Mouse (Mus musculus) embryo, embryonic 9.5 days (tissue): ENCODE measurements around the gene Epn2.
A peak's percentile ranks its signal among the peaks of the same experiment; 100 is the strongest.

Experiments
- DNase-seq: peaks from one replicate; pipeline ENCODE4 v3.0.0-alpha.2; 2017; ENCODE audit errors: extremely low spot score

The Epn2 gene

DNA sequence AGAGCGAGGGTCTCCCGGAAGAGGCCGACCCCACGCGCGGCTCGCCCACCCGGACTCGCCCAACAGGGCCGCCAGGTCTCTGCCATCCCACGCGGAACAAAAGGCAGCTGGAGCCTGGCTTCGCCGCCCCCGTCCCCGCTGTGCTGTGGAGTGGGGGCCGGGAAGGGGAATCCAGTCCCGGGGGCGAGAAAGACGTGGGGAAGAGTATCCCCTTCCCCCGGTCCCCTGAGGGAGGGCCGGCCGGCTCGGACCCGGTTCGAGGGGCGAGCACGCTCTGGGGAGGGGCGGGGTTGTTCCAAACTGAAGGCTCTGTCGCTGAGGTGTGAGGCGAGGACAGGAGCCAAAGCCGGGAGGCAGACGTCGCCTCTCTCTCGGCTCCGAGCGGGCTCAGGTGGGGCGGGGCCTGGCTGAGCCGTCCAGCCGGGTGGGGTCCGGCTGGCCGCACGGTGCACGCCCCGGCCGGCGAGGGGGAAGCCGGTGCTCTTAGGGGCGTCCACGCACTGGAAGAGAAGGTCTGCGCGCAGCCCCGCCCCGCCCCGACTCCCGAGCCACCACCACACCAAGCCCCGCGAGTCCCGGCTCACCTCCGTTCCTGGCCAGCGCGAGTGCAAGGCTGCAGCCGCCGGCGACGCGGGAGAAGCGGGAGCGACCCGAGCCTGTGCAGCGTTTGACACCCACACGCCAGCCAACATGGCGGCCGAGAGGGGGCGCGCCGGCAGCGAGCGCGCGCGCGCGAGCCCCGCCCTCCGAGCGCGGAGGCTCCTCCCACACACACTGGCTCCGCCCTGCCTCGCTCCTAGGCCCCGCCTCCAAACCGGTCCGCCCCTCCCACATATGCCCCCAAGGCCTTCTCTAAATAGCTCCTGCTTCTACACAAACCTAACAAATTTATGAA is at the start of gene Epn2:
Gene Epn2 (minus strand): TSS at position 705 of the 895 bp plus-strand sequence.
- peak; percentile 89 for DNase-seq

DNA sequence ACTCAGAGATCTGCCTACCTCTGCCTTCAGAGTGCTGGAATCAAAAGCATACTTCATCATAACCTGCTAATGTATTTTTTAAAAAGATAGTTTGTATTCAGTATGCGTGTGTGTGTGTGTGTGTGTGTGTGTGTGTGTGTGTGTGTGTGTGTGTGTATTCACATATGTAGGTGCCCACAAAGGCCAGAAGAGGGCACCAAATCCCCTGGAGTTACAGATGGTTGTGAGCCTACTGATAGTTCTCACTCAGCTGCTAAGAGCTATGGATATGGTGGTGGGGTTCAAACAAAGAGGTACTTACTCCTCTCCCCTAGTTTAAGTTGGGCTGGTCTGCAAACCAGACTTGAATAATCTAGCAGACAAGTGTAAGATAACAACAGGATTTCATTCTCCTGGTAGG is 47.0 kb upstream of the Epn2 start:
- DNase-seq, result no peak

DNA sequence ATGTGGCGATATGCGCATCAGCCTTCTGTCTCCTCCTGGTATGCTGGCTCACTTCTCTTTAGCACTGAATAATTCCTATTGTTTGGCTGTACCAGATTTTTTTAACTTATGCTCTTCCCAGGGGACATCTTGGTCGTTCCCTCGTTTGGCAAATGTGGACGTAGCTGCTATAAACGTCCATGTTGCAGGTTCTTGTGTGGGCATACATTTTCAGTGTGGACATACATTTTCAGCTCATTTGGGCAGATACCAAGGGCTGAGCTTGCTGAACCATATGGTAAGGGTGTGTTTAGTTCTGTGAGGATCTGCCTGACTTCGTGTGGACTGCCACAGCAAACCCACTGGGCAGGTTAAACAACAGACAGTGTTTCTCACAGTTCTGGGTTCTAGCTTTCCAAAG is 45.6 kb upstream of the Epn2 start:
- no peak for DNase-seq

DNA sequence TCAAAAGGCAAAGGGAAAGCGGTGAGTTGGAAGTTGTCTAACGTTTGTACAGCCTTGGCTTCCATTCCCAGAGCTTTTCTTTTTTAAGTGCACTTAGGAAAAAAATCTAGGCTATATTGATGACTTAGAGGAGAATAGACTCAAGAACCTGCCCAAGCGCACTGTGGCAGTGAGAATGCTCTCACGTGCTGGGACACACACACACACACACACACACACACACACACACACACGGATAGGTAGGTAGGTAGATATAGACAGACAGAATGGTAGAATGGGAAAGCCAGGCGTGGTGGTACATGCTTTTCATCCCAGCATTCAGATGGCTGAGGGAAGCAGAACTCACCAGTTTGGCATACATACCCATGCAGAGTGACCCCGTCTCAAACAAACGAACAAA is 41.3 kb upstream of the Epn2 start:
- no peak for DNase-seq

DNA sequence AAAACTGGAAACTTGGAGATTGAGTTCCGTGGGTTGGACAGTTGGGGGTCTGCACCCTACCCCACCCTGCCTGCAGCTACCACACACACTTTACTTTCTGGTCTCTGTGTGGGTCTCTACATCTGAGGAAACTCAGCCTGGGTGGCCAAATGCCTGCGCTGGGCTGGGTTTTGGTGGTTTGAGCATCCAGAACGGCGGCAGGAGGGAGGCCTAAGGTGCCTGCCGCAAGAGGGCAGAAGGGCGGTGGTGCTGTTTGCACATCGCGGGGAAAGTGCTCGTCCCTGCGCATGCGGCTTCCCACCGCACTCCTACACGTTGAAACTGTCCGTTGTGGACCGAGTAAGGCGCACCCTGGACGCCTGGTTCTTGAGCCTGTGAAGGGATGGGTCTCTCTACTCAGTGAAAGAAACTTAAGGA is 40.8 kb upstream of the Epn2 start:
- DNase-seq, result peak; percentile 78

DNA sequence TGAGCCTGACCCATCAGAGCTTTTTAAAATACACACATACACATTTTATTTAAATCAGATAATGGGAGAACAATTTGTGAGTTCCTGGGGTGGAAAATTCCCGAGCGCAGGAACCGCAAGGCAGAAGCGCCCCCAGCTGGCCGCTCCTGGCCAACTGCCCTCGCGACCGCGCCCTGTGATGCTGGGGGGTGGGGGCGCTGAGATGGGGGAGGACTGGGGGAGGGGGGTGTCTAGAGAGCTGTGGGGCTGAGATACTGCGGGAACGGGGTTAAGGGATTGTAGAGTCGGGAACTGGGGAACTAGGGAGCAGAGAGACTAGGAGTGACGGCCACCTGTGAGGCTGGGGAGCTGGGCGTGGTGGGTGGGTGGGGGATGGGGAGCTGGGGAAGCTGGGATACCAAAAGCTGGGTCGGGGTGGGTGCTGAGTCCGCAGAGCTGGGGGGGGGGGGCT is 40.3 kb upstream of the Epn2 start:
- DNase-seq, result peak; percentile 77

DNA sequence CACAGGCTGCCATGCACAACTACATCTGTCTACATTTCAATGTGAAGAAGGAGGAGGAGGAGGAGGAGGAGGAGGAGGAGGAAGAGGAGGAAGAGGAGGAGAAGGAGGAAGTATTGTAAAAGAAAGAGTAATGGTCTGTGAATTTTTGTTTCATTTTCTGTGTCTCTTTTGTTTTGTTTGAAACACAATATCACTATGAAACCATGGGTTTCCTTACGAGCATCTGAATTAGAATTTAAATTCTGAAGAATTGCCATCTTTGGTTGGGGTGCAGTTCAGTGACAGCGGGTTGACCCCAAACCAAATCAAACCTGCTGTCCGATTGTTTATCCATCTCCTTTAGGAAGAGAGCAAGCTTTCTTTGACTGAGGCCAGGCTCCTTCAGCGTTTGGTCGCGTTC is 39.9 kb upstream of the Epn2 start:
- no peak for DNase-seq

DNA sequence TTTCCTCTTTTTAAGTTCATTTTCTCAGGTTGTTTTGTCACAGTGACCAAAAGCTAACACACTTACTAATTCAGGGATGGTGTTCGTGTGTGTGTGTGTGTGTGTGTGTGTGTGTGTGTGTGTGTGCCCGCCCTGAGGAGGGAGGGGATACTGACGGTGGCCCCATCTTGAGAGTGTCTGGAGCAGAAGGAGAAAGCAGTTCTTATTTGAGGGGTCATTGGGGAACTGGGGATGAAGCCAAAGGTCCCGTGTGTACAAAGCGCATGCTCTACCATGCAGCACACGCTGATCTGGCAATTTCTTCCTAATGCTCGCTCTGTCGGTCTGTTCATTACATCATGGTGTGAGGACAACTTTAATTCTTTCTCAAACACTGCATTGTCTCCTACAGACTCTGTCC is 39.1 kb upstream of the Epn2 start:
- DNase-seq, result no peak

DNA sequence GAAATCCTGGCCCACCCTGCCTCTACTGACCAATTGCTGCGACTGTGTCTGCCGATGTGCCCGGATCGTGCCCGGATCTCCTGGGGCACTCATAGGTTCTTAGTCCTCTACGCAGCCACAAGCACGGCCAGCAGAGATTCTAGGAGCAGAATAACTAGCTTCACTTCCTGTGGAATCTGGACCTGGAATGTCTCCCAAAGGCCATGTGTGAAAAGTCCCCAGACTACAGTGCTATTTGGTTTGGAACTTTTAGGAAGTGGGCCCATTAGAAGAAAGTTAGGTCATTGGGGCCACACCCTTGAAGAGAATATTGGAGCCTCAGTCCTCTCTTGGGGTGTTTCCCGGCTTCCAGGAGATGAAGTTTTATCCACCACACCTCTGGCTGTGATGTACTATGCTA is 38.6 kb upstream of the Epn2 start:
- no peak for DNase-seq

DNA sequence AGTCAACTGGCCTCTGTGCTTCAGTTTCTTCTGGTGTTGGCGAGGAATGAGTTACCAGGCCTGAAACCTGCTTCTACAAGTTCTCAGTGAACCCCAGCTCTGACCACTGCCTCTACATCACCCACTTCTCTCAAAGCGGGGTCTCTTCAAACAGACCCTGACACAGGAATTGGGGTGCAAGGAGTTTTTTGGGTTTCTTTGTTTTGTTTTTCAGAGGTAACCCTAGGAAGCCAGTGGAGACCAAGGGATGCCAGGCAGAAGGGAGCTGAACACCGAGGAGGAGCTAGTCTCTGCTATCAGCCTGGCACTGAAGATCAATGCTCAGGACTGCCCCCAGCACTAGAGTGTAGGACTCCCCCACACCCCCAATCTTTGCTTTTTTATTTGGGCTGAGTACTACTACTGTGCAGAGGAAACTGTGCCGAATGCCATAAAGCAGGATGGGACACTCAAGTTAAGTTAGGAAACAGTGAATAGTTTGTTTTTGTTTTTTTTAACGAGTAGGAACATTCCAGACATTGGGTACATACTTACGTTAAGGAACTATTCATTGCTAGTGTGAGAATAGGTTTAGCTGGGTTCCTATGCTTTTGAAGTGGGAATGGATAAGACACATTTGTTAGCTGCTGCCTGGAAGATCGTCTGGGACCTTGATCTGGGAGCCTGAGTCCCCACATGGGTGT is 37.9 kb upstream of the Epn2 start:
- DNase-seq, result no peak

DNA sequence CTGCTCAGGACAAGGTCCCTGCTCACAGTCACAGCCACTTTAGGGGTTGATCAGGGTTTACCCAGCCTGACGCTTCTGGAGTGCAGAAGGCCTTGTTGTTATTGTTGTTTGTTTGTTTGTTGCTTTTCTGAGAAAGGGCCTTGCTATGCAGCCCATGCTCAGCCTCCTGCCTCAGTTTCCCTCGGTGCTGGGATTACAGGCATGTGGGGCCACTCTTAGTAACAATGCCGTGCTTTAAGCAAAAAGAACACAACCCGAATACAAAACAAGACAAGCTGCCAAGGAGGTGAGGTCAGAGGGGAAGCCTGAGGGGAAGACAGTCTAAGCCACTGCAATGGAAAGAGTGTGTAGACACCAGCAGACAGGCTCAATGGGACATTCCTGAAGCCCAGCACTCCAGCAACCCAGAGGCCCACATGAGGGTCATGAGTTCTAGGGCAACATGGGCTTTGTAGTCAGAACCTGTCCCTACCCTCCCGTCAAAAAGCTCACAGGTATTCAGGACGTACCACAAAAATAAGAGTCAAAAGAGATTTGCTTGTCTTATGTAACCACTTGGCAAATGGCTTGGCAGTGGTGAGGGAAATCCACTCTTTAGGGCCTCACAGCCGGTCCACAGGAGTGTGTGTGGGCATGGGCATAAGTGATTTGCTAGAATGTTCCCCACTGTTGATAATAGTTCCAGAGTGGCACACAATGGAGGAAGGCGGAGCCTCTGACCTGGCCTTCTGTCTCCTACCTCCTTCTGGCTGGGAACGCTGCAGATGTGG is 37.2 kb upstream of the Epn2 start:
- no peak for DNase-seq

DNA sequence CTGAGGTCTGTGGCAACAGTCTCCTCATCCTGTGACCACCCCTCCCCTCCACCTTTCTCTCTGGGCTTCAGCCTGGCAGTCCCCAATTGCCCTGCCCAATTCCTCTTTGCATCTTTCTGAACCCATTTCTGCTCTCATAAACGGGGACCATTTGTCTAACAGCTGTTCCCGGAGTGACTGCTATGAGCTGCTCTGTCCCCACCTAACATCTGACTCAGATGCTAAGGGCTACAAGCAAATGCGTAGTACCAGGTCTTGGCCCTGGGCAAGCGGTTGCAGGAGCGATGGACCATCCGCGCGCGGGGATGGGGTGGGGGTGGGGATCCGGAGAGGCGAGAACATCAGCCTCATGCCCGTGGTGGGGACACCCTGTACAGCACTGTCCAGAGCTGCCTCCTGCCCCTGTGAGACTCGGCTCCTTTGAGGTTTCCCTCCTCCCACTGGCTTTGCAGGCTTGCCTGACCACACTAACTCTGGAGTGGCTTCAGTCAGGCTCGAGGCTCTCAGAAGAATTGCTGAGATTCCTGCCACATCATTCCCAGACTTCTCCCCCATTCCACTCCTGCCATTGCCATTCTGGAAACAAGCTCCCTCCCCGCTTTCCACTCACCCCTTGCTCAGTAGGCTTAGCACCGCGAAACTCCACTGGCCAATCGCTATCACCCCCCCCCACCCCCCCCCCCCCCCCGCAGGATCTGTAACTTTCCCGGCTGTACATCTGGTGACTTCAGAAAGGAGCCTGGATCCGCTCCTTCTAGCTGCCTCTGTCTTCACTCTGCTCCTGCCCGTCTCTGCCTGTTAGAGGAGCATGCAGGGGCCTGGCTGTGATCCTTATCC is 36.4 kb upstream of the Epn2 start:
- peak; percentile 59 for DNase-seq

DNA sequence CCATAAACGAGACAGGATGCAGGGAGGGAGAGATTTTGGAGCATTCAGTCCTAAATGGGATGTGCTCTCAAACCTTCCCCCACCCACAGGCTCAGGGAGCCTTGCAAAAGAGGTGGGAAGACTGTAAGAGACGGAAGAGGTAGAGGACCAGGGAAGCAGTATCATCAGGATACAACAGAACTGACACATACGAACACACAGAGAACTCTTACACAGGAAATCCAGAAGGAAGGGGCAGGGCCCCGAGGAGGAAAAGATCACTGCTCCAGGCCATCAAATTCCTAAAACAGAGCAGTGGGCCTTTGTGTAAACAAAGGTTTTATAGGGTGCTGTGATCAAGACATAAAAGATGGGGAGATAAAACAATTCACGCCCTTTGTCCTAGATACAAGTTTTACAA is 34.9 kb upstream of the Epn2 start:
- DNase-seq, result no peak

DNA sequence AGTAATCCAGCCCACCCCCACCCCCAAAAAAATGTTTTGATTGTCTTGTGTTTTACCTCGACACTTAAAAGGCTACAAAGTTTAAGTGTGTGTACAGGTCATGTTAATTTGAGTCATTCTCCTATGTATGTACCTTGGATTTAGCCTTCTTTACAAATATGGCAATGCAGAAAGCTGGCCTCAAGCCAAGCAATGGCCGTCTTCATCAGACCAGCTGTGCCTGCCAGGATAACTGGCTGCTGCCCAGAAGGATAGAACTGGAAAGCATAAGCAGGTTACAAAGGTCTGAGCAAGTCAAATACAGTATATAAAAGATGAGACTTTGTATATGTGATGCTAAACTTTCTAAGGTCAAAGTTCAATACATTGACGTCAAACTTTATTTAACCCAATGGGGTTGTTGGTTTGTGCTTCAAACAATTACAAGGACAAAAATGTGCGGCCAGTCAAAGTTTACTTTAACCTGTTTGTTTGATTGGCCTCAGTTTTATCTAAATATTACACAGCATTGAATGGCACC is 32.7 kb upstream of the Epn2 start:
- DNase-seq, result no peak

DNA sequence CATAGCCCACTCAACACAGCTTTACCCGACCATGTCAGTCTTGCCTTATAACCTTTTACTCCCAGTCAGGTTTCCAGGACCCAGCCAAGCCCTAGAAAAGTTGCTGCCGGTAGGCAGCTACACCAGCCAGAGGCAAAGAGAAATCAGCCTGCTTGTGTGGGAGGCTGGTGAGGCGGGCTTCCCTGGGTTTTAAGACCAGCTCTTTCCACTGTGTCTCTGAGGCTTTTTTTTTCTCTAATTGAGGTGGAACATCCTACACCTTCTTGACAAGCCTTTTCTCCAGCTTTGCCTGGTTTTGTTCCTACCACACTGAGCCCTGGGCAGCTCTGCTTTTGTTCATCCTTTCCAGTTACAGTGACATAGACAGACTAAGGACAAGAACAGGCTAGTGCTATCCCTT is 31.7 kb upstream of the Epn2 start:
- DNase-seq, result no peak

DNA sequence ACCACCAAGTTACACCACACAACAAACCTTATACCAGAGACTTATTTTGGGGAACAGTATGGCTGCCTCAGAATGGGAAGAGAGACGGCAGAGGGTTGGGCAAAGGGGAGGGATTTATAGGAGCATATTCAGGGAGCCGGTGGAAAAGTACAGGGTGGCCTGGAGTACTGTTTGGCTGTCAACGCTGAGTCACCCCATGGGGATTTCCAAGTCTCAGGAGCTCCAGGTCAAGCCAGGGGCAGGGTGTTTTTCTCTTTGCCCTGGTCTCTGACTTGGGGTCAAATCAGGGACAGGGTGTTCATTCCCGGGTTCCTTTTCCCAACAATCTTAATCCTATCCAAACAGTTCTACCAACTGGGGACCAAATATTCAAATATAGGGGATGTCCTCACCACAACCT is 28.6 kb upstream of the Epn2 start:
- DNase-seq, result no peak

DNA sequence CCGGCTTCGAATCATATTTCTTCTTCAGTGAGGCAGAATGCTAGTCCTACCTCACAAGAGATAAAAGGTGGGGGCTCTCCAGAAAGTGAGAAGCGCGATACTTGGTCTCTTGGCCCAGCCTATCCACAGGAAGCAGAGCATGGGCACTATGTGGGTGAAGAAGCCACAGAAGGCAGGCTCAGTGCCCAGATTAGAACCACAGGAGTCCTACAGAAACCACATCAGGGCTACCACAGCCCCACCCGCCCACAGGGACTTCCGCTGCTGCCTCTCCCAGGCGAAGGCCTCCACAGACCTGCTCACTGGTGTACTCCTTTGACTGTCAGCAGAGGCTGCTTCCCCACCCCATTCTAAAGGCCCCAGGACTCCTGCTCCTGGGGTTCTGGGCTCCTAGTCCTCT is 23.2 kb upstream of the Epn2 start:
- DNase-seq, result no peak

DNA sequence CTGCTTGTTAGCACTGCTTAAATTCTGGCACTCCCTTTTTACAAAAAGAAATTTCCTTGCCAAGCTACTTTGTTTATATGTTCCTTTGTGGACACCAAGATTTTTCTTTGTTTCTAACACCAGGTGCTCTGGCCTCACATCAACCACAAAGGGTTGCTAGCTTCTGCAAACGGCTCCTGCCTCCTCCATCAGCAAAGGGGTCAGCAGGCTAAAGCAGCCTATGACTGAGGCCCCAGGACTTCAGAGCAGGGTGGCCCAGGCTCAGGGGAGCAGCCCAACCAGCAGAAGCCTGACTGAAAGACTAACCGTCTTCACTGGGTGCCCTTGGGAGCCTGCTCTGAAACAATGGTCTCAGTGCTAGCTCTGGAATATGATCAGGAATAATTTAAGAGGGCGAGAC is 22.0 kb upstream of the Epn2 start:
- no peak for DNase-seq

DNA sequence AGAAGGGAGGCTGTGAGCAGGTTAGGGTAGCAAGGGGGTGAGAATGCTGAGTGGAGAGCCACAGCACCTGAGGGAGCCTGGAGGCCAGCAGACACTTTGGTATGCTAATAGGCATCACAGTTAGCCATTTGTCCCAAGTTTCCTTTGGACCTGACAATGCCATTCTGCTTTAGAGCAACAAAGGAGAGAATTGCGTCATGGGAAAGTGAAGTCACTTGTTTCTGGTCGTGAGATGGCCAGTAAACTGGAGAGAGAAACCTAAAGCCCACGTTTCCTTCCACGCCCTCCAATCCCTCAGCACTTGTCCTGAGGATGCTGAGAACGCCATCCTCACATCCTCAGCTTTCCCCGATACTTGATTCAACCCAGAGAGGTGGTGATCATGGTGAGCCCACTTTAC is 18.9 kb upstream of the Epn2 start:
- DNase-seq, result no peak

DNA sequence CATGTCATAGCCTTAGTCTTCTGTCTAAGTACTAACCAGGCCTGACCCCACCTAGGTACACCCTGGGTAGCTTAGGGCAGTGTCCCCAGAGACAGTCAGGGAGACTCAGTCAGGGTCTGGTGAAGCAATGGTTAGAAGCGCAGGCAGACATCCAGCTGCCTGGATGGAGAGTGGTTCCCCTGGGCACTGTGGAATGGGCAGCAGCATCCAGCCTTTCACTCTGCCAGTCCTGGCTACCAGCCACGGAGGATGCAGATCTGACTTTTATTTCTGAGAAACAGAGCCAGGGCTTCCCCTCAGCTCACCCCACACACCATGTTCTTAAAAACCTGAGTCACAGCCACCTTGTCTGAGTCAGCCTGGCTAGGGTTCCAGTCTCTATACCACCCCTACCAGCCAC is 18.0 kb upstream of the Epn2 start:
- no peak for DNase-seq

DNA sequence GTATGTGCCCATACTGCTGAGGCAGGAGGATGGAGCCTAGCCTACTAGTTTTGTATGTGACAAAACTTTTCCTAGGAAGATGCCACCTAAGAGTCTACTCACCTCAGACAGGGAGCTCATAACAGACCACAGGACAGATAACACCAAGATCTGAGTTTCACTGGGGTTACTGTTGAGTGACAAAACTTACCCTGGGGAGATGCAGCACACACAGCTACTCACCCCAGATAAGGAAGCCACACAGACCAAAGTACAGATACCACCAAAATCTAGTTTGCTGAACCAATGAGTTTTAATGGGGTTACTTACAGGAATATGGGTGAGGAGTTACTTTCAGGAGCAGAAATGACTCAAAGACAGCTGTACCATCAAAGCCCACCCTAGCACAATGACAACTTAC is 13.6 kb upstream of the Epn2 start:
- DNase-seq, result no peak
